Mouse (Mus musculus): ENCODE measurements at regions not wholly inside any gene's neighbourhood (a gene's known extent, or its start where the extent isn't known, plus 50 kb on each side); places are given as distances from the start of the nearest gene placed in this dataset.

GRCm38 (mm10) chr5:111578977-111579727 lies 154.6 kb upstream of the Gm26897 start:
- Histone ChIP-seq H3K9ac (no peak overlapping the region), H3K9me3 (replicated peaks) (no peaks in the 10 kb centered on the region), H3K27ac (peak overlapping the region; percentile 73), H3K4me2 (0 out of 2 replicates have a peak overlapping the region, but pooled peaks have one; percentile 14), H3K36me3 (no peaks in the 10 kb centered on the region), H3K4me1 (peaks cover 62% of the 10 kb centered on the region), H3K4me3 (replicated peaks) (no peak overlapping the region), H3K27me3 (peaks cover 83% of the 10 kb centered on the region)
- WGBS: 13% methylated on average over 12 of the region's 12 CpGs
- ATAC-seq (replicated peaks; ENCODE audit: low FRiP score): peak; percentile 49

- Histone ChIP-seq H3K27me3 (peaks cover 84% of the 10 kb centered on the region), H3K9me3 (replicated peaks) (no peaks in the 10 kb centered on the region), H3K27ac (no peak overlapping the region), H3K9ac (no peak overlapping the region), H3K4me1 (peaks cover 56% of the 10 kb centered on the region), H3K4me2 (peak overlapping the region; percentile 63), H3K4me3 (replicated peaks) (peak overlapping the region; percentile 34), H3K36me3 (no peaks in the 10 kb centered on the region)
- no peak for ATAC-seq (replicated peaks; ENCODE audit: low FRiP score)
- 3% methylated on average over 31 of the region's 31 CpGs for WGBS
These were observed 152.6 kb upstream of the Gm26897 start for GRCm38 (mm10) chr5:111580870-111581771.

GRCm38 (mm10) chr5:111582004-111582403 lies 151.7 kb upstream of the Gm26897 start:
- peaks cover 88% of the 10 kb centered on the region for H3K27me3 ChIP-seq
- no peak for ATAC-seq (replicated peaks; ENCODE audit: low FRiP score)
- WGBS: 41% methylated on average over 9 of the region's 9 CpGs
- no peaks in the 10 kb centered on the region for H3K36me3 ChIP-seq
- H3K9me3 ChIP-seq (replicated peaks): no peaks in the 10 kb centered on the region
- H3K9ac ChIP-seq: no peak overlapping the region
- no peak overlapping the region for H3K4me3 ChIP-seq (replicated peaks)
- H3K4me2 ChIP-seq: peak overlapping the region; percentile 63; the same call in 1 of the 2 replicates
- H3K27ac ChIP-seq: no peak overlapping the region
- H3K4me1 ChIP-seq: peaks cover 49% of the 10 kb centered on the region

GRCm38 (mm10) chr5:111590619-111591081 lies 143.1 kb upstream of the Gm26897 start:
- 6% methylated on average over 4 of the region's 4 CpGs for WGBS
- peaks cover 12% of the 10 kb centered on the region; the same call in 1 of the 2 replicates for H3K4me1 ChIP-seq
- H3K9me3 ChIP-seq (replicated peaks): no peaks in the 10 kb centered on the region
- H3K36me3 ChIP-seq: no peaks in the 10 kb centered on the region
- 0 out of 2 replicates have a peak, but pooled peaks have one; percentile 46 for ATAC-seq (replicated peaks; ENCODE audit: low FRiP score)
- H3K4me3 ChIP-seq (replicated peaks): no peak overlapping the region
- no peak overlapping the region for H3K9ac ChIP-seq
- peaks cover 35% of the 10 kb centered on the region for H3K27me3 ChIP-seq
- H3K4me2 ChIP-seq: no peak overlapping the region
- H3K27ac ChIP-seq: 0 out of 2 replicates have a peak overlapping the region, but pooled peaks have one; percentile 4

- Histone ChIP-seq H3K9me3 (replicated peaks) (no peaks in the 10 kb centered on the region), H3K27me3 (peaks cover 15% of the 10 kb centered on the region; the same call in 1 of the 2 replicates), H3K9ac (no peak overlapping the region), H3K4me2 (no peak overlapping the region), H3K27ac (no peak overlapping the region), H3K36me3 (no peaks in the 10 kb centered on the region), H3K4me3 (replicated peaks) (no peak overlapping the region), H3K4me1 (peaks cover 20% of the 10 kb centered on the region; the same call in 1 of the 2 replicates)
- WGBS: 65% methylated on average over 4 of the region's 4 CpGs
- ATAC-seq (replicated peaks; ENCODE audit: low FRiP score): no peak
These were observed 140.9 kb upstream of the Gm26897 start for GRCm38 (mm10) chr5:111592807-111593206.

- H3K4me1 ChIP-seq: peaks cover 30% of the 10 kb centered on the region
- 0 out of 2 replicates have a peak, but pooled peaks cover 9% of the 10 kb centered on the region for H3K27me3 ChIP-seq
- H3K9ac ChIP-seq: no peak overlapping the region
- H3K36me3 ChIP-seq: no peaks in the 10 kb centered on the region
- no peak overlapping the region for H3K27ac ChIP-seq
- no peak overlapping the region for H3K4me2 ChIP-seq
- no peak for ATAC-seq (replicated peaks; ENCODE audit: low FRiP score)
- WGBS: 72% methylated on average over 5 of the region's 5 CpGs
- no peak overlapping the region for H3K4me3 ChIP-seq (replicated peaks)
- no peaks in the 10 kb centered on the region for H3K9me3 ChIP-seq (replicated peaks)
These were observed 139.6 kb upstream of the Gm26897 start for GRCm38 (mm10) chr5:111594111-111594510.

GRCm38 (mm10) chr5:111595438-111595837 lies 138.3 kb upstream of the Gm26897 start:
- H3K4me2 ChIP-seq: no peak overlapping the region
- WGBS: 64% methylated on average over 12 of the region's 12 CpGs

GRCm38 (mm10) chr5:111597733-111598132 lies 136.0 kb upstream of the Gm26897 start:
- peaks cover 29% of the 10 kb centered on the region for H3K4me1 ChIP-seq
- 0 out of 2 replicates have a peak, but pooled peaks cover 8% of the 10 kb centered on the region for H3K27me3 ChIP-seq
- H3K4me2 ChIP-seq: no peak overlapping the region
- H3K36me3 ChIP-seq: no peaks in the 10 kb centered on the region
- H3K4me3 ChIP-seq (replicated peaks): no peak overlapping the region
- peak overlapping the region; percentile 59 for H3K27ac ChIP-seq
- no peaks in the 10 kb centered on the region for H3K9me3 ChIP-seq (replicated peaks)
- H3K9ac ChIP-seq: no peak overlapping the region
- ATAC-seq (replicated peaks; ENCODE audit: low FRiP score): no peak
- 26% methylated on average over 2 of the region's 2 CpGs for WGBS

More at GRCm38 (mm10) chr5:111595438-111595837, 138.3 kb upstream of the Gm26897 start:
- Histone ChIP-seq H3K27ac (no peak overlapping the region), H3K36me3 (no peaks in the 10 kb centered on the region), H3K4me1 (peaks cover 31% of the 10 kb centered on the region), H3K9me3 (replicated peaks) (no peaks in the 10 kb centered on the region), H3K27me3 (0 out of 2 replicates have a peak, but pooled peaks cover 6% of the 10 kb centered on the region), H3K9ac (no peak overlapping the region), H3K4me3 (replicated peaks) (no peak overlapping the region)
- no peak for ATAC-seq (replicated peaks; ENCODE audit: low FRiP score)

GRCm38 (mm10) chr5:111601711-111602521 lies 131.8 kb upstream of the Gm26897 start:
- peak; percentile 7; the same call in 1 of the 2 replicates for ATAC-seq (replicated peaks; ENCODE audit: low FRiP score)
- no peak overlapping the region for H3K4me2 ChIP-seq
- 0 out of 2 replicates have a peak overlapping the region, but pooled peaks have one; percentile 13 for H3K27ac ChIP-seq
- 0 out of 2 replicates have a peak, but pooled peaks cover 3% of the 10 kb centered on the region for H3K27me3 ChIP-seq
- no peaks in the 10 kb centered on the region for H3K36me3 ChIP-seq
- H3K4me3 ChIP-seq (replicated peaks): no peak overlapping the region
- peaks cover 18% of the 10 kb centered on the region for H3K4me1 ChIP-seq
- no peaks in the 10 kb centered on the region for H3K9me3 ChIP-seq (replicated peaks)
- H3K9ac ChIP-seq: no peak overlapping the region
- WGBS: 75% methylated on average over 24 of the region's 26 CpGs

- Histone ChIP-seq H3K9ac (no peak overlapping the region), H3K27me3 (peaks cover 5% of the 10 kb centered on the region; the same call in 1 of the 2 replicates), H3K4me1 (no peaks in the 10 kb centered on the region), H3K27ac (no peak overlapping the region), H3K9me3 (replicated peaks) (0 out of 2 replicates have a peak, but pooled peaks cover 5% of the 10 kb centered on the region), H3K36me3 (no peaks in the 10 kb centered on the region), H3K4me2 (no peak overlapping the region), H3K4me3 (replicated peaks) (no peak overlapping the region)
- WGBS: 67% methylated on average over 1 of the region's 1 CpGs
- ATAC-seq (replicated peaks; ENCODE audit: low FRiP score): no peak
These were observed 120.0 kb upstream of the Gm26897 start for GRCm38 (mm10) chr5:111613687-111614086.

GRCm38 (mm10) chr5:111619974-111620373 lies 113.8 kb upstream of the Gm26897 start:
- 34% methylated on average over 9 of the region's 9 CpGs for WGBS
- peak overlapping the region; percentile 50 for H3K27ac ChIP-seq
- H3K27me3 ChIP-seq: peaks cover 9% of the 10 kb centered on the region

More at GRCm38 (mm10) chr5:111619974-111620373, 113.8 kb upstream of the Gm26897 start:
- 0 out of 2 replicates have a peak, but pooled peaks have one; percentile 37 for ATAC-seq (replicated peaks; ENCODE audit: low FRiP score)
- Histone ChIP-seq H3K9ac (no peak overlapping the region), H3K36me3 (no peaks in the 10 kb centered on the region), H3K4me3 (replicated peaks) (no peak overlapping the region), H3K4me2 (0 out of 2 replicates have a peak overlapping the region, but pooled peaks have one; percentile 7), H3K9me3 (replicated peaks) (no peaks in the 10 kb centered on the region), H3K4me1 (peaks cover 20% of the 10 kb centered on the region)

Measured in kidney, embryonic 15.5 days (tissue).